Mouse (Mus musculus) neural tube, embryonic 12.5 days (tissue): ENCODE measurements around the gene Apip. TPM values are rescaled to one million over a fixed set of nuclear protein-coding genes. Genes with fewer than 3 reads are reported as not detected.

ENCODE experiments used
- ATAC-seq: fragments of 200-750 bp; cut with Nextera tagmentation; 2 replicates; pipeline ENCODE4 v1.8.0; 2017; ENCODE audit warnings: low read depth, mild to moderate bottlenecking, moderate TSS enrichment, moderate library complexity; ENCODE audit not compliant: low FRiP score
- H3K27ac ChIP-seq: fragments of 300-500 bp; sonication (generic); 2 replicates; pipeline ENCODE4 v1.5.1; 2016
- H3K27me3 ChIP-seq: fragments of 300-500 bp; sonication (generic); replicated peaks from 2 replicates; pipeline ENCODE4 v1.6.1; 2016; ENCODE audit warnings: mild to moderate bottlenecking
- H3K36me3 ChIP-seq: fragments of 300-500 bp; sonication (generic); 2 replicates; pipeline ENCODE4 v1.6.1; 2016; ENCODE audit warnings: mild to moderate bottlenecking
- H3K4me1 ChIP-seq: fragments of 300-500 bp; sonication (generic); 2 replicates; pipeline ENCODE4 v1.6.1; 2016
- H3K4me2 ChIP-seq: fragments of 300-500 bp; sonication (generic); replicated peaks from 2 replicates; pipeline ENCODE4 v1.6.1; 2016; ENCODE audit warnings: mild to moderate bottlenecking
- H3K4me3 ChIP-seq: fragments of 300-500 bp; sonication (generic); 2 replicates; pipeline ENCODE4 v1.5.1; 2016
- H3K9ac ChIP-seq: fragments of 300-500 bp; sonication (generic); 2 replicates; pipeline ENCODE4 v1.6.1; 2016; ENCODE audit warnings: mild to moderate bottlenecking
- H3K9me3 ChIP-seq: fragments of 300-500 bp; sonication (generic); 2 replicates; pipeline ENCODE4 v1.6.1; 2016; ENCODE audit warnings: mild to moderate bottlenecking
- WGBS: fragments of 180-500 bp; shearing (Covaris S2); methylation state at CpG from one replicate; pipeline ENCODE4 v1.1.7; 2016; 5-methylcytosine and 5-hydroxymethylcytosine counted together
- polyA plus RNA-seq: library from polyadenylated mRNA; unstranded; fragments of >200 nt; fragmentation: Nextera tagmentation; extraction: Ambion mirVana; gene quantifications from 2 replicates; pipeline ENCODE4 v1.2.1, GENCODE M21; 2016

The Apip gene
- polyA plus RNA-seq, 1 experiment from 2014 or later, result 57.8 TPM

GRCm38 (mm10) chr2:103117212-103117611 lies 43.7 kb downstream of the Apip start:
- no peak overlapping the region for H3K4me2 ChIP-seq
- H3K36me3 ChIP-seq, result no peaks in the 10 kb centered on the region
- no peaks in the 10 kb centered on the region for H3K27me3 ChIP-seq
- no peak overlapping the region for H3K9ac ChIP-seq
- no peaks in the 10 kb centered on the region for H3K4me1 ChIP-seq
- H3K27ac ChIP-seq, result no peak overlapping the region
- WGBS, result 88% methylated on average over 5 of the region's 5 CpGs
- ATAC-seq, result no peak
- no peaks in the 10 kb centered on the region for H3K9me3 ChIP-seq
- H3K4me3 ChIP-seq, result no peak overlapping the region

GRCm38 (mm10) chr2:103118324-103119196 lies 45.1 kb downstream of the Apip start:
- no peaks in the 10 kb centered on the region for H3K36me3 ChIP-seq
- H3K4me2 ChIP-seq, result no peak overlapping the region
- H3K9me3 ChIP-seq, result no peaks in the 10 kb centered on the region
- H3K4me3 ChIP-seq, result no peak overlapping the region
- no peak overlapping the region for H3K27ac ChIP-seq
- H3K9ac ChIP-seq, result no peak overlapping the region
- 79% methylated on average over 6 of the region's 6 CpGs for WGBS
- H3K27me3 ChIP-seq, result no peaks in the 10 kb centered on the region
- no peak for ATAC-seq
- no peaks in the 10 kb centered on the region for H3K4me1 ChIP-seq

- no peak for ATAC-seq
- Histone ChIP-seq H3K27ac (no peak overlapping the region), H3K27me3 (no peaks in the 10 kb centered on the region), H3K4me3 (no peak overlapping the region), H3K4me1 (no peaks in the 10 kb centered on the region), H3K9me3 (no peaks in the 10 kb centered on the region), H3K36me3 (no peaks in the 10 kb centered on the region), H3K4me2 (no peak overlapping the region), H3K9ac (no peak overlapping the region)
- WGBS, result 75% methylated on average over 7 of the region's 7 CpGs
These were observed 45.9 kb downstream of the Apip start for GRCm38 (mm10) chr2:103119197-103119854.

- no peak overlapping the region for H3K4me3 ChIP-seq
- H3K4me1 ChIP-seq, result no peaks in the 10 kb centered on the region
- ATAC-seq, result no peak
- H3K27ac ChIP-seq, result no peak overlapping the region
- H3K9me3 ChIP-seq, result no peaks in the 10 kb centered on the region
- H3K27me3 ChIP-seq, result no peaks in the 10 kb centered on the region
- WGBS, result 90% methylated on average over 2 of the region's 2 CpGs
- H3K4me2 ChIP-seq, result no peak overlapping the region
- no peak overlapping the region for H3K9ac ChIP-seq
- H3K36me3 ChIP-seq, result no peaks in the 10 kb centered on the region
These were observed 56.2 kb downstream of the Apip start for GRCm38 (mm10) chr2:103129676-103130075.

GRCm38 (mm10) chr2:103131145-103131544 lies 57.7 kb downstream of the Apip start:
- Histone ChIP-seq H3K9me3 (no peaks in the 10 kb centered on the region), H3K27me3 (no peaks in the 10 kb centered on the region), H3K36me3 (no peaks in the 10 kb centered on the region), H3K27ac (no peak overlapping the region), H3K4me3 (no peak overlapping the region), H3K9ac (no peak overlapping the region), H3K4me2 (no peak overlapping the region), H3K4me1 (no peaks in the 10 kb centered on the region)
- no peak for ATAC-seq
- WGBS, result 34% methylated on average over 4 of the region's 4 CpGs

GRCm38 (mm10) chr2:103138529-103139265 lies 65.2 kb downstream of the Apip start:
- ATAC-seq, result no peak
- no peak overlapping the region for H3K9ac ChIP-seq
- 80% methylated on average over 8 of the region's 8 CpGs for WGBS
- no peaks in the 10 kb centered on the region for H3K36me3 ChIP-seq
- no peaks in the 10 kb centered on the region for H3K4me1 ChIP-seq
- H3K4me3 ChIP-seq, result no peak overlapping the region
- no peaks in the 10 kb centered on the region for H3K27me3 ChIP-seq
- H3K9me3 ChIP-seq, result no peaks in the 10 kb centered on the region
- H3K4me2 ChIP-seq, result no peak overlapping the region
- H3K27ac ChIP-seq, result no peak overlapping the region

Other genes starting within 250 kb of the Apip start
- gene Cd44, start 172.0 kb upstream of the Apip start, polyA plus RNA-seq, result 3.3 and 4.2 TPM in 2 replicates
- gene Pdhx, start 162 bp upstream of the Apip start, polyA plus RNA-seq, result 49.8 and 53.9 TPM in 2 replicates
- not detected in 2 replicates for gene Ehf, start 229.6 kb downstream of the Apip start, polyA plus RNA-seq